Mouse (Mus musculus) bone marrow, adult 2 months (tissue): ENCODE results near the gene Nop2.

Experiments used
- CTCF ChIP-seq: fragments of 200-500 bp; IDR thresholded peaks from 2 replicates; pipeline ENCODE4 v1.5.1; 2011; ENCODE audit warnings: low read length, control low read depth; ENCODE audit not compliant: control insufficient read depth, insufficient read depth
- POLR2A ChIP-seq: fragments of 200-500 bp; IDR thresholded peaks from 2 replicates; pipeline ENCODE4 v1.6.1; 2011; ENCODE audit warnings: low read depth, mild to moderate bottlenecking, control low read depth, low read length, borderline replicate concordance; ENCODE audit not compliant: control insufficient read depth

DNA sequence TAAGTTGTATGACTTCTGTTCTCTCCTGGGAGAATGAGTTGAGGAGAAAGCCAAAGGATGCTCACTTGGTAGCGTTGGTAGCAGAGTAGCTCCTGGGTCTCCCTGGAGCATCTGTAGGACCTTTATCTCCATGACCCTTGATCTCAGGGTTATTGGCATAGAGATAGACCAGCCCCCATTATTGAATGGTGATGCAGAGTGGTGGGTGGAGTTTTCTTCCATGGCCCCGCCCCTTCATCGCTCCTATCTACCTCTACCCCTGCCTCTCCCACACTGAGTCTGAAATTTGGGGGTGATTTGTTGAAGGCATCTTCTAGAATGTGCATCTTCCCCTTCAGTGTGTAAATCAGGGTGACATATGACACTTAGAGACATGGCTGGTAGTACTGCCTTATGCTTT, 24.8 kb downstream of the Nop2 start:
- TF ChIP-seq POLR2A: no peak
- no peak for TF ChIP-seq CTCF
